Mouse (Mus musculus) spleen, embryonic (tissue): ENCODE results near the gene Lrcol1.

Experiments
- CTCF ChIA-PET: fragments of 350-600 bp; sonication (Branson Sonifier 250); formaldehyde crosslinking; loops from one replicate; lab custom pipeline; 2022; lab: Charles Lee

Gene Lrcol1

DNA sequence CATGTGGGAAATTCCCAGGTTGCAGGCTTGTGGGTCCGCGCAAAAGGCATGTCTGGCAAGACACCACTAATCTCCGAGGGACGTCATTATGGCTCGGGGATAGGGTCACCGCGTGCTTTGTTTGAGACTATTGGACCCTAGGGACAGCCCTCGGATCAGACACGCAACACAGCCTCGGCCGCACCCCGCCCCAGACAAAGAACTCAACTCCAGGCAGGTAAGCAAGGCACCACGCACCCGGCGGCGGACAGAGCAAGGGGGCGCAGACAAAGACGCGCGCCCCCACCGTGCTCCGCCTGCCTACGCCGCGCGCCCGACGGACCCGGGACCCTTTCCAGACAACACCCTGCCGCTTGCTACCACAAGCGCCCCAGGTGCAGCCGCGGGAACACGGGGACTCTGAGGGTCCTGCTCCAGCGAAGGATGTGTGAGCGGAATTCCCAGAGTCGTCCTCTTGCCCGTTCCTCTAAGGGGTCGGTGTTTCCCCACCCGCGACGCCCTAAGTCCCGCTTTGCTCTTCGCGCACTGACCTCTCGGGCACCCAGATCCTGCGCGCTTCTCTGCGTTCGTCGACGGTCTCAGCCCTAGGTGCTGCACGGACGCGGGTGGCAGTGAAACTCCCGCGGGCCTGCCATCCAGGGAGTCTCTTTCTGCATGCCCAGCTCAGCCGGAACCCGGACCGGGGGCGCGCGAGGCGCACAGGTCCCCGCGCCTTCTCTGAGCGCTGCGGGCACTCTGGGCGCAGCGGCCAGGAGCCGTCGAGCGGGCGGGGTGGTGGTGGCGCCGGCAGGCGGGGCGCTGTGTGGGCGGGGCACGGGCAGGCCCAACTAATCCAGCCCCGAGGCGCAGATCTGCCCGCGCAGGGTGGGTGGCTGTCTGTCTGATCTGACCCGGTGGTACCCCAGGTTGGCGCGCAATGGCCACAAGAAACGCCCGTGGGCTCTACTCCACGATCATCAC, 42.1 kb downstream of the Lrcol1 start:
- CTCF ChIA-PET, result no interaction called here

DNA sequence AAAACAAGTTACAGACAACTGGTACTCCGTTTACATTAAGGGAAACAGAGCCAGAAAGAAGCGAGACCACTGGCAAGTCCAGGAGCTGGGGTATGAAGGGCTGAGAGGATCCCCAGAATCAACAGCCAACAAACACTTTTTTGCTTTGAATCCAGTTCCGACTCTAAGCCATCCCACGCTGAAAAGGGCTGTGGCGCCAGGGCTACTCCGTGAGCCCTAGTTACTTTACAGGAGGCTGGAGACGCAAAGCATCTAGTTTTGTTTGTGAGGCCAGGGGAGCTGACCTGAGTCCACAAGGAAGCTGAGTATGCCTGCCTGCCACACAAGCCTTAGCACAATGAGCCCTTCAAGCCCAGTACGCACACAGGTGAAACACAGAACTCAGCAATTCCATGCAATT, 42.8 kb downstream of the Lrcol1 start:
- CTCF ChIA-PET, result no interaction called here

DNA sequence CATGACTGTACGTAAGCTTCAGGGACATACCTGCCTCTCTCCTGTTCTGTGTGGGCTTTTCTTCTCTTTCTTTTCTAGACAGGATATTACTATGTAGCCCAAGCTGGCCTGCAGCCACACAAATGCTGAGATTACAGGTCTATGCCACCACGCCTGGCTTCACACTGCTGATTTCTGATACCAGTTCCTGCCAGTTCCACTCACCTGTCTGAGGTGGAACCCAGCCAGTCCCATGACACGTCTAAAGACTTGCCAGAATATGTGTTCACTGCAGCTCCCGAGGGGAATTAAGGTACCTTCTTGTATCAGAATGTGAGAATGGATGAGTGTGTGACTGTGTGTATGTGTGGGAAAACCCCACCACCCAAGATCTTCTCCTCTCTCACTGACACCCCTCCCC, 46.1 kb downstream of the Lrcol1 start:
- CTCF ChIA-PET, result no interaction called here

DNA sequence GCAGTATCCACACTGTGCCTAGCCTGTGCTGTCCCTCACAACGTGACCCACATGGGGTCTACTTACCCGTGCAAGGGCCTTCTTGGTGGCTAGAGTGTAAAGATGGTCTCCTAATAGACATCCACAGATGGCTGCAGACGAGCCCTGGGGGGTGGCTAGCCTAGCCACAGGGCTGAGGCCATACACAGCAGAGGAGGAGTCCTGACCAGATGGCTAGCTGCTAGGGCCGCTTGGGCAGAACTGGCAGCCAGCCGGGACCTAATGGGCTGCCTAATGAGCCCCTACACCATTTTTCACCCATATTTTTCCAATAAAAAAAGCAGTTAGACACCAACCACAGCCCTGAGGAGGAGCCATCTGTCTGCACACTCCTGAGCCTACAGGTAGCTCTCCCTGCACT, 48.2 kb downstream of the Lrcol1 start:
- CTCF ChIA-PET, result no interaction called here

DNA sequence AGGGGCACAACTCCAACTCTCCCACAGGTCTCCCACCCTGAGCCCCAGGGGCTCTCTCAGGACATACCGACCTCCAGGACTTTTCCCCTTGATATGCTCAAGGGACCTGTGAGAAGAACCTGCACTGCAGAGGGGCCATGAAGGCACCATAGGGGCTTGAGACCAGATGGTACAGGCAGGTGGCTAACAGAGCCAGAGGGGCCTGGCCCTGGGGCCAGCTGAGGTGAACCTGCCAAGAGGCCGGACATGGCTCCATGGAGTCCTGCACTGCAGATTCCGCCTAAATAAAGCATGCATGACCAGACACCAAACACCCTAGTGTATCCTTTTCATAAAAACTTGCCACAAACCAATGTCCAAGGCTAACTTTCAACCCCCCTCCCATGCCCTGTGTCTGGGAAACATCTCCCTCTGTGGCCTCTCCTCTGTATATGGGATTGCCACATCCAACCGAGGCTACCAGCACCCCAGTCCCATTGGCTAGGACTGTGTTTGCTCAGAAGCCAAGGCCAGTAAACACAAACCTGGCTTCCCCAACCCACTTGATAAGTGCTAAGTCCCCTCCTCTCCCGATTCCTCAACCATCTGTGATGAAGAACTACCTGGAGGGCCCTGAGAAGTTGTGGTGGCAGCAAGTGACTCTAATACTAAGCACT, 50.6 kb downstream of the Lrcol1 start:
- CTCF ChIA-PET, result no interaction called here

DNA sequence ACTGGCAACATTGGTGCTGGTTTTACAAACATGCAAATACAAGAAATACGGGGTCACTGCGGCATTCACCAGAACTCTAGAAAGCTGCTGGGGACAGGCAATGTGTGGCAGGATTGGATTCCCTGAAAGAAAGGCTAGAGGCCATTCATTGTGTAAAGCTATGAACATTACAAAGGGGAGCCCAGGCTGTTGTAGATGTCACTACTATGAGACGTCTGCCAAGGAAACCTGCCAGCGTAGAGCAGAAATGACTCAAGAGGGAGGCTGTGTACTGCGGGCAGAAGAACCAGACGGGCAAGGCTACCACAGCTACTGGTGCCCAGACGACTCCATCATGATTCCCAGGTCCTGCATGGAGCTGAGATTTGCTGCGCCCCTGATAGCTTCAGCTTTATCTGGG, 56.6 kb downstream of the Lrcol1 start:
- CTCF ChIA-PET, result no interaction called here

DNA sequence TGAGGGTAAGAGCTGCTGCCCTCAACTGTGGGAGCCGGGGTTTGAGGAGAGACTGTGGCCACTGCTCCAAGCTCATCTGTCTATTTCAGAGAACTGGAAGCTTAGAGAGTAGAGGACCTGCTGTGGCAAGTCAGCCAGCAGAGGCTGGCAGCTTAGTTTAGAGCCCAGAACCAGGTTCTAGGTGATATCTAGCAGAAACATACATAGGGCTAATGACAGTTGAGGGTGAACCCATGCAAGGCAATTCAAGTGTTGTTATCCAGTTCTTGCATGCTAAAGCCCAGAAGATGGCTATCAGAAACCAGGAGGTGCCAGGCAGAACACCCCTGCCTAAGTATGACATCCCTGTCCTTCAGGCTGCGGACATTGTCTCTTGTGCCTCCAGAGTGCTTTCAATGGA, 58.0 kb downstream of the Lrcol1 start:
- CTCF ChIA-PET, result interaction anchor here (0.5 kb wide), 1 partner anchor 1231 kb away, joined by 7 read pairs; no protein-coding TSS in a partner anchor

DNA sequence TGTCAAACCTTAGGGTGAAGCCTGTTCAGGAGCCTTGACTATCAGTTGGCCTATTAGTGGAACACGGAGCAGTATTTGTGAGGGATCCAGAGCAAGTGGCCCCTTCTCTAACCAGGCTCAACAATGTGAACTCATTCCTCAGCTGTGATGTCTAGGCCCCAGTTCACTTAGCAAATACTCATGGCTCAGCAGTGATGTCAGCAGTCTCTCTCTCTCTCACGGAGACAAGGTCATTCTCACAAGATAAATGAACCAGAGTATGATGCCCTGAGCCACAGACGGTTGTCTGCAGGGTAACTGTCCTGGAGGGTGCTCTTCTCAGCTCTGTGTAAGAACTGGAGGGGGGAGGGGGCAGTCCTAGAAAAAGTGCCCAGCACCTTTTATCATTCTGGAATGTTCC, 59.4 kb downstream of the Lrcol1 start:
- CTCF ChIA-PET, result no interaction called here
